Mouse (Mus musculus): ENCODE data around the gene Txndc2.

Gene Txndc2
- long read RNA-seq, experiment 1, partial matches to known transcripts, result 0 of 5 reads
- long read RNA-seq, experiment 1, other reads (novel, unspliced or antisense), result 4 of 5 reads
- long read RNA-seq, experiment 2, partial matches to known transcripts, result 0 of 2 reads
- long read RNA-seq, experiment 2, other reads (novel, unspliced or antisense), result 2 of 2 reads

DNA sequence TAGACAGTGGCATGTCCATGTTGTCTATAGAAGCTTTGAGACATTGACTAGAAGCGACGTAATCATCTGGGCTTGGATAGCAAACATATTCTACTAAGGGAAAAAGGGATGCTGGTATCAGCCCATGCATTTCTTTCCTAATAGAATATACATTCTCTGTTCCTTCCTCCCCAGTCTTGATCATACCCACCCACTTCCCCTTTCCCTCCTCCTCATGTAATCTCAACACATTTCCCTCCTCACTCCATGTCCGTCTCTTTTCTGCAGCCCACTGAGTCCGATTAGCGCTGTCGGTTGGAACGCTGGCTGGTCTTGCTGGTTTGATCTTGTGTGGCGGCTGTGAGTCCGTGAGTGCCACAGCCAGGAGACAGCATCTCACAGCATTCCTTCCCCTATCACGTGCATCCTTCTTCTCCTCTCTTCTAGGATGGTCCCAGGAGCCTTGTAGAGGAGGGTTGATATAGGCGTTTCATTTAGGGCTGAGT is at the start of gene Txndc2:
Gene Txndc2 (minus strand): TSS at position 435 of the 485 bp plus-strand sequence.
- intact Hi-C loops (cut with DNase I), result no loop called here

DNA sequence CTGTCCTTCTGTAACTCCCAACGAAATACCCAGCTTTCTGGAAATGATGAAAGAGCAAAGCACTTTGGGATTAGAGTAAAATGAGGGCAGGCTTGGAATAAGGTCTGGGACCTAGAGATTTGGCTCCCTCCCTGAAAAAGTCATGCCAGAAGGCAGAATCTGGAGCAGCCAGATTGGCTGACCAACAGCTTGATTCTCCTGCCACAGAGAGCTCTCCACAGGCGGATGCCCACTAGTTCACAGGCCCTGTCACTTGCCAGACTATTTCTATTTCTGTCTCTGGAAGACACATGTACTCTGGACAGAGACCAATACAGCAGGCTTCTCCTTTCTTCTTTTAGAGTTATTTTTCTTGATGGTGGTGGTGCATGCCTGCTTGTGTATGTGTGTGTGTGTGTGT is 41.8 kb upstream of the Txndc2 start:
- intact Hi-C loops (cut with DNase I), result no loop called here

DNA sequence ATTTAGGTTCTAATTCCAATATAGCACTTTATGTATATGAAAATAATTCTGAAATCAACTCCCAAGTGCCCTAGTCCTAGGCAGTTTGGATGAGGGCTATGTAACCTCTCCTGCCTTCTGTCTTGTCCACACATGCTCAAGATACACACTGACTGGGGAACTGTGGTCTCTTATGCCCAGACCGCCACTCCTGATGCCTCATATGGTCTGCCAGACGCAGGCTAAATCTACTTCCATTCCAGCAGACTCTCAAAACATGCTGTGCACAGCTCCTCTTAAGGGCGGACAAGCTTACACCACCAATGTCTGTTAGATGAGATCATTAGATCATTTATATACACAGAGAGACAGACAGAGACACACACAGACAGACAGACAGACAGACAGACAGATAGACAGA is 41.3 kb upstream of the Txndc2 start:
- intact Hi-C loops (cut with DNase I), result no loop called here

DNA sequence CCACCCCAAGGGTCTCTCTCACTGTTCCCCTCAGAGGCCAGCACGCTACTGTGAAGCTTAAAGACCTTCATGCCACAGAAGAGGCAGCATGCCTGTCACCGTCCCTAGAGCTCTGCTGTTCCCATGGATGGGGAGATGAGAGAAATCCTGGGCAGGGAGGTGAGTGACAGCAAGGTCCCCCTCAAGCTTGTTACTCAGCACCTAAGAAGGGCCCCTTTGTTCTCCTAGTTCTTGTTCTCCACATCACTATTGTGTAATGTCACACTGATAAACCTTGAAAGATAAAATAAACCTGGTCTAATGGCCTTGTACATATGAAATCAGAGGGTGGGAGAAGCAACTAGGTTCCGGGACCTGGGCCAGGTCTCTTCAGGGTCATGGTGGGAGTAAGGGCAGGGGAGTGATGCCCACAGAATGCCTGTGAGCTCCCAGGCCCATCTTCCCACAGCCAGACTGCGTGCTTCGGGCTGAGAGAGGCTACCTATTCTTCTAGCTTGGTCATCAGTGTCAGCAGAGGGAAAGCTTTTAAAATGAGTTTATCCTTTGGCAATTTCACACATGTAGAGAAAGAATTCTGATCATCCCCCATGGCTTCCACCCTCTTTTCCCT is 40.2 kb upstream of the Txndc2 start:
- intact Hi-C loops (cut with DNase I), result no loop called here

DNA sequence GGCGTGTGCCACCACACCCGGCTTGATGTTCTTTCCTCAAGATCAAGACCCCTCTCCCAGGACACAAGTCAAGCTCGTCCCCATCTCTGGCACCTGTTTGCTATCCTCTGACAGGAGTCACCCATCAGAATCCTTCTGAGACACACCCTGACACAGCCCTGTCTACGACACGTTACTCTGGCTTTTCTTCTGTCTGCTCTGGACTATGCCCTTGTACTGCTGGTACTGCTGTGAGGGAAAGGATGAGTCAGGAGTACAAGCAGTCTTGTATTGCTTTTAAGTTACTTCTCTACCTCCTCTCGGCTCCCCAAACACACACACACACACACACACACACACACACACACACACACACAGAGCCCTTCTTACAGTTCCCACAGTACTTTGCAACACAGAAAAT is 39.5 kb upstream of the Txndc2 start:
- intact Hi-C loops (cut with DNase I), result no loop called here

DNA sequence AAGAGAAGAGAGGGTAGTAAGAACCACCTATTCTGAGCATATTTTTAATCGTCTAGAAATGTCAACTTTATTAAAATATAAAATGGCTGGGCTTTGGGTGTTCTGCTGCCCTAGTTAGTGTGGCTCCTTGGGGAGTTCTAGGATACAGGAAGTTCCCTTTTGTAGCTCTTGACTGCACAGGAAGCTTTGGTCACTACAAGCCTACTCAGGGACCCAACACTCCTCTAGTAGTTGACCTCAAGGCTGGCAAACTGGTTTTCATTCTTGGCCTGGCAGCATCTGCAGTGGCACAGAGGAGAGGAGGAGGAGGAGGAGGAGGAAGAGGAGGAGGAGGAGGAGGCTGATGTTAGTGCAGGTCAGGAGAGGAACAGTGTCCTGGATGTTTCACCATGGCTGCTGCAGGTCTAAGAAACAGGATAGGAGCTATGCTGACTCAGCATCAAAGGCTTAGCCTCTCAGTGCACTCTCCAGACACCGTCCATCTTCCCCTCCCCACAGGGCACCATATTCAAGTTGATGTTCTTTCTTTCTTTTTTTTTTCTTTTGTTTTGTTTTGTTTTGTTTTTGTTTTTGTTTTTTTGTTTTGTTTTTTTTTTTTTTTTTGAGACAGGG is 38.9 kb upstream of the Txndc2 start:
- intact Hi-C loops (cut with DNase I), result no loop called here

DNA sequence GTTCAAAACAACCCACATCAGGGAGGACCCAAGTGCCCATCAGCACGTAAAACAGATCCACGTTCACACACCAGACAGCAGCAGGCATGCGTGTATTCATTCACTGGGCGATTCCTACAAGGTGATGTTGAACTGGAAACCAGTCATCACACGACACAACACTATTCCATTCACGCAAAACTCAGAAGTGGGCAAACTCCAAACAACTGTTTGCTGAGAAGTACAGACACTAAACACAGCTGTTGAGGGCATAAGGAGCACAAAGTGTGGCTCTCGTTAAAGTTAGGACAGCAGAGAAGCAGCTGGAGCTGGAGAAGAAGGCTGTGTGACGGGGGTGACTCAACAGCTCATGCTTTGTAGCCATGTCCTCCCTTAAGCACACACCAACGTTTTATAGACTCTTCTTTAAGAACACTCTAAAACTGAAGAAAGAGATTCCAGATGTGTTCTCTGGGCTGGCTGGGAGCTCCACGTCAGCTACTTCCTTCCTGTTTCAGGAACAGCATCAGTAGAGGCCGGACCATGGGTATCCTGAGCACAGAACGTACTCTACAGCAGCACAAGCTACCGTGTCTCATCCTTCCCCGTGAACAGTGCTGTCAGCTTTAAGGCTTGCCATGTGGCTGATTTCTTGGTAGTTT is 38.0 kb upstream of the Txndc2 start:
- intact Hi-C loops (cut with DNase I), result loop anchor here (5.0 kb wide), 1 partner anchor 68 kb away; the partner anchor contains the start of gene Vapa

DNA sequence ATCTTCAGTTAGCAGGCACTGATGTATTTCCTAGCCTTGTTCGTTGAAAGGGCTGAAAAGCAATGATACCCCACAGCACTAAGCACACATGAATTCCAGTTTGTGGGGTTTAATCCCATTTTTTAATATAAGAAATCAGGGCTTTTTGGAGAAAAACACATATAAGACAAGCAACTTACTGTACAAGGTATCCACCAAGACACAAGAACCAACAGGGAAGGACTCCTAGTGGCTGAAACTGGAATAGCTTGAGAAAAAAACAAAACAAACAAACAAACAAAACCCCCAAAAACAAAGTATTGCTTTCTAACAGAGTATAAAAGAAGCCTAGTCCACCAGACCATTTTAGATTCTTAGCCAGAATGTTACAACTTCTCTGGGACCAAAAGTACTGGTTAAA is 35.8 kb upstream of the Txndc2 start:
- intact Hi-C loops (cut with DNase I), result loop anchor here (5.0 kb wide), 1 partner anchor 65 kb away; the partner anchor contains the start of gene Vapa

DNA sequence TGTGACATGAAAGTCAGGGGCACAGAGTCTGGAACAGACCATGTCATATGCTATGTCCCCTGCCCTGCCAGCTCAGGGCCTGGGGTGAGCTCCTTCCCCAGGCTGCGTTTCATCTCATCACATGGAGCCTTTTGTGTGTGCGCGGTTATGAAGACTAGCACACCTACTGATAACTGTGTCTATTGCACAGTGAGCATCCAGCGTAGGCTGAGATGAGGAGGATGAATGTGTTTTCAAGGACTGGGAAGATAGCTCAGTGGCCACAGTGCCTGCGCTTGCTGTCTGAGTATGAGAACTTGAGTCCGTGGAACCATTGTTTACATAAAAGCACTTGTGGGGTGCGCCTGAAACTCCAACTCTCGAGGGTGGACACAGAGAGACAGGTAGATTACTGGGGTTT is 34.6 kb upstream of the Txndc2 start:
- intact Hi-C loops (cut with DNase I), result loop anchor here (5.0 kb wide), 1 partner anchor 64 kb away; the partner anchor contains the start of gene Vapa

DNA sequence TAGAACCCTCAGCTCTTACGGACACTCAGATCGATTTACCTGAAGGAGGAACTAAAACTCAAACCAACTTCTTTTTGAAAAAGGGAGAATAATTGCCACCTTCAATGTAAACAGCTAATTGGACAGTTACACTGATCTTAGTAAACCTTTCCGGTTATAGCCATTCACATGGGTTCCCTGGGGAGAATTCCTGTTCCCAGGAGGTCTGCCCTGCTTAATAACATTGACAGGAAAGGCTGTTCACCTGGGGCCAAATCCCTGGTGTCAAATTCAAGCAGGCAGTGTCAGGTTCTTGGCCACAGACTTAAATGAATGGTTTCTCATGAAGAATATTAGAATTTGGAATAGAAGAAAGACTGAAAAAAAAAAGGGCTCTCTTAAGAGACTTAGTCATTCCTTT is 34.0 kb upstream of the Txndc2 start:
- intact Hi-C loops (cut with DNase I), result loop anchor here (5.0 kb wide), 1 partner anchor 64 kb away; the partner anchor contains the start of gene Vapa

DNA sequence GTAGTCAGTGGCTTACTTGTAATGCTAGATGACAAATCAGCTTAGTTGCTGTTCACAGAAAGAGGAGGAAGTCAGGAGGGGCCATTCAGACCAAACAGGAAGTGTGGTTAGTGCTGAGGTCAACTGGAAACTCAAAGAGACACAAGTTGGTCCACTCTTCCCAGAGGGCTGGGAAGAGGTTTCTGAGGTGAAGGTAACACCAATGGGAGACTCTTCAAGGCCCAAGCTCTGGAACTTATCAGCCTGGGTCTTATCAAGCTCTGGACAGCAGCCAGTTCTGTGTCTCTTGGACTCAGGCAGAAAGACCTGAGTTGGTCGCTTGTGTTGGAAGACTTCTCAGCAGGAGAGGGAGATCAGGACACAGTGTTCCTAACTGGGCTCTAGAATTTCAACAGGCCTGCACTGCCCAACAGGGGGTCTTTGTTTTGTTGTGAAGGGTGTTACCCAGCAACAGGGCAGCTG is 32.8 kb upstream of the Txndc2 start:
- intact Hi-C loops (cut with DNase I), result loop anchor here (5.0 kb wide), 1 partner anchor 62 kb away; the partner anchor contains the start of gene Vapa

DNA sequence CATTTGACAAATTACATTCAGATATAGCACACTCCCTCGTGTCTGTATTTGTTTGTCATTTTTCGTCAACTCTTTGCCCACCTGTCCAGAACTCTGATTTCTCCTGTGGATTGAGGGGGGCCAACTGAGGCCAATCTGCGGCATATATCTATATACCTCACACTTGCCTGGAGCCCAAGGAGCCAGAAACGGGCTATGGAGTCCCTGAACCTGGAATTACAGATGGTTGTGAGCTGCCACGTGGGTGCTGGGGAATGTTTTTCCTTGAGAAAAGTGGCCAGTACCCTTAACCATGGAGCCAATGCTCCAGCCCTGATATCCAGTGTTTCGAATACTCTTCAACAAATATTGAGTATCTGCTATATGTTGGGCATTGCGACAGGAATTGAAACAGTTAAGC is 31.0 kb upstream of the Txndc2 start:
- intact Hi-C loops (cut with DNase I), result no loop called here

DNA sequence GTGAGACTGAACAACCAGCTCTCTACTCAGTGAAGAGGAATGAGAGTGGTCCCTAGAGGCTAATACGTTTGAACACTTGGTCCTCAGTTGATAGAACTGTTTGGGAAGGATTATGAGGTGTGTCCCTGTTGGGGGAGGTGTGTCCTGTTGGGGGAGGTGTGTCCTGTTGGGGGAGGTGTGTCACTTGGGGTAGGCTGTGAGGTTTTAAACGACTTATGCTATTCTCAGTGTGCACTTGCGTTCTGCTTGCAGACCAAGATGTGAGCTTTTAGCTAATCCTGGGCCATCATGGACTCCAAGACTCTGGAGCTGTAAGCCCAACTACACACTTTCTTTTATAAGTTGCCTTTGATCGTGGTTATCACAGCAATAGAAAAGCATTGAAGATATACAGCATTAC is 27.1 kb upstream of the Txndc2 start:
- intact Hi-C loops (cut with DNase I), result no loop called here

DNA sequence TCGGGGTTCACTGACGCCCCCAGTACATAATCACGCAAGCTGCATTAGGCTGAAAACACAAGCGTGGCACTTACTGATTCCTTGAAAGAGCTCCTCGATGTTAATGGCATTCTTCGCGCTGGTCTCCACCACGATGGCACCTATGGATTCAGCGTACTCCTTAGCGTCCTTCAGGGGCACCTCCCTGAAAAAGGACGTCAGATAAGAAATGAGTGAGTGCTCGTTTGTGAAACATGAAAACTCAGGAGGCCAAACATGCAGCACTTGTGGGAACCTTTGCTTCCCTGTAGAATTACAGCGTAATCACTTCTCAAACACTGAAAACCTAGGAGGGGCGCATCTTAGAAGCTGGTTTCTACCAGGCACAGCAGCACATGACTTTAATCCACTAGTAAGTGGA is 25.8 kb upstream of the Txndc2 start:
- intact Hi-C loops (cut with DNase I), result no loop called here

DNA sequence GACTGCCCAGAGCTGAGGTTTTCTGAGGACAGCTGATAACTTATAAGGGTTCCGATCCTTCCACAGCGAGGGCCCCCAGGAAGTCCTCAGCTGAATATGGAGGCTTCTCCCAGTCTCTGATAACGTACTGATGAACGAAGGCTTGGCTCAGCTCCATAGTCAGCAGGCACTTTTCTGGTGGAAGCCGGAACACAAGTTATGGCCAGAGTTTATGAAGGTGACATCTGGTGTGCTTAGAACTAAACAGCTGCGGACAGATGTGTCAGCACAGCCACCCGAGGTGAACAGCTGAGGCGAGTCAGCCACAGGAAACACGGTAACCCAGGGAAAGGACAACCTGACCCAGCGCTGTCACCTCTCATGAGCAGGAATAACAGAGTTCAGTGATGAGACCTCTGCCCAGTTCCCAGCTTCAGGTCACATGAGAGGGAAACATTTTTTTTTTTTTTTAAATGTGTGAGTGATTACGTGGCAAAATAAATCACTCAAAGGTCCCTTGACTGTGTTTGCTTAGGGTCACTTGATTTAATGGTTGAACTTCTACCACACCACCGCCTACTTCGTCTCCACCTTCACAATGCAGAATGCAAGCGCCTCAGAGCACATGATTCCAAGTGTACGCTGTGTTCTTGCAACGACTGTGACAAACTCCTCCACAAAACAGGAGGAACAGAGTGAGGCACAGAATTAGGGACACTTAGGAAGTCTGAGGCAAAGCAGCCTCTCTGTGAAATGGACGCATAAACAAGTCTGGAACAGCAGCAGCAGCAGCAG is 24.6 kb upstream of the Txndc2 start:
- intact Hi-C loops (cut with DNase I), result no loop called here

DNA sequence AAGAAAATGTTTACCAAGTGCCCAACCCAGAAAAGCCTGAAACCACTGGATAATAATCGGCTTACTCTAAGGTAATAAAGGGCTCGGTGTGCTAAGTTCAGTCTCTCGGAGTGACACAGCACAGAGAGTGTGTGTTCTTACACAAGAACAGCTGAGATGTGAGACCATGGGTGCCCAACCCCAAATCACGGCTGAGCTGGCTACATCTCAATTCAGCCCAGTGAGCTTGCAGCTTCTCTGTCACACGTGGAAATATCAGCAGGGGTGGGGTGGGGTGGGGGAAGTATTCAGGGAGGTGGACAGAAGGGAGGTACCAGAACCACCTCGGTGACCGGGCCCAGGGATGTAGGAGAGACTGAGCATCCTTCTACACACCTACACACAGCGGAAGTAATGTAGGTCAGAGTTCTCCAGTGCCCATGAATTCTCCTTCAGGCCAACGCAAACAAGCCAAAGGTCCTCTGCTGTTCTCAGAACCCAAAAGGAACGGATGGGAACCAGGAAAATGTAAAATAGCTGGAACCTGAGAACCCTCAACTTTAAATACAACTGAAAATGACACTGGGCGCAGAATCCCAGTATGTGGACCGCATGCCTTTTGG is 23.9 kb upstream of the Txndc2 start:
- intact Hi-C loops (cut with DNase I), result no loop called here

DNA sequence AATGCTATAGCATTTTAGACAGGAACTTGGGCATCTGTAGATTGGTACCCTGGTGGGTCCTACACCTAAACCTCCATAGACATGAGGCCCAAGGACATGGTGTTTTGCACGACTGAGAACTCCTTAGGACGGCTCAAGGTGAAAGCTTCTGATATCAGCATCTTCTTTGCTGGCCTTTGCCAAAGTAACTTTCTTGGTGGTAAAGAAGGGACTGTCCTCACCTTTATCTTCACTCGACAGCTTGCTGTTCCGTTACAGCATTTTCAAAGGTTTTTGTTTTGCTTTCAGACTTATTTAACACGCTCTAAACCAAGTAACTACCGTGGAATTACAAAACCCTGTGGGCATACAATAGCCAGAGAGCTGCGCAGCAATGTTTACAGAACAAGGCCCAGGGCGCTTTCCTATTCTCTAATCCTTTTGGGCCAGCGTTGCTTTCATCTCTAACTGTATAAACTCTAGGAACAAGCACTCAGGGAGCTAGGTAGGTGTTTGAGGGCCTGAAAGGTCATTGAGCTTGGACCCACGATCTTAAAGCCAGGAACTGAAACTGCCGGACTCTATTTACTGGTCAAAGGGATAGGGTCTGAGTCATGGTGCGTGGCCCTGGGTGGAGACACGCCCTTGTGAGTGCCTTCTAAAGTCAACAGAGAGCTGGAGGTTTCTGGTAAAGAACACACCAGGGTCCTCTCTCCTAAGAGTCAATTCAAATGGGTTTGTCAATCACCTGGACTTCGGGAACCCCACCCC is 21.5 kb upstream of the Txndc2 start:
- intact Hi-C loops (cut with DNase I), result no loop called here

DNA sequence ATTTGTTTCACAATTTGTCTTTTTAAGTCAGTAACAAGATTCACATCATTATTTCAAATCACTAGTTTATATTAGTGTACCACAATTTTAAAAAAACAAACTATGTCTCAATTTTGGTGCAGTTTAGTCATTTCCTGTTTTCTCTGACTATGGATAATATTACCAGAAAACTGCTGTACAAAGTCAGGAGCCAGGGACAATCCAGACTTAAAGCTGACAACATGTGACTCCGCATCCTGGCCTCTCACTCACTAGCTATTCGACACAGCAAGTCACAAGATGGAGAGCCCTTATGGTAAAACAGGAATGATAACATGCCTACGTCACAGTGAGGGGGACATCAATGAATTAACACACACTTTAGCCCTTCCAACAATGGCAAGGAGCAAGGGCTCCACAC is 20.7 kb upstream of the Txndc2 start:
- intact Hi-C loops (cut with DNase I), result no loop called here

DNA sequence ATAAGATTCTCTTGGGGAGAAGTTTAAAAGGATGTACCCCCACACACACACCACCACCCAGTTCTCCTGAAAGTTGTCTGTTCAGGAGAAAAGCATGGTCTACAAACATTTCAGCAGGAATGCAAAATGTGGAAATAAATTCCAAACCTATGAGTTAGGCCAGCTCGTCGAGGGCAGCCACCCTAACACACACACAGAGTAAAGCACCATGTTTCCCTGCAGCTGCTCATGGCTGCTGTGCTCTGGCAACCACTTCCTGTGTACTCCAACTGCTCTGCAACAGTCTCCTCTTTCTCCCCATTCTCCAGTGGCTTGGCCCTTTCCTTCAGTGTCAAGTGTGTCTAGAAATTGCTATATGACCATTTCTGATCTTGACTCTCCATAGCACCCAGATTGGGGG is 16.4 kb upstream of the Txndc2 start:
- intact Hi-C loops (cut with DNase I), result no loop called here

DNA sequence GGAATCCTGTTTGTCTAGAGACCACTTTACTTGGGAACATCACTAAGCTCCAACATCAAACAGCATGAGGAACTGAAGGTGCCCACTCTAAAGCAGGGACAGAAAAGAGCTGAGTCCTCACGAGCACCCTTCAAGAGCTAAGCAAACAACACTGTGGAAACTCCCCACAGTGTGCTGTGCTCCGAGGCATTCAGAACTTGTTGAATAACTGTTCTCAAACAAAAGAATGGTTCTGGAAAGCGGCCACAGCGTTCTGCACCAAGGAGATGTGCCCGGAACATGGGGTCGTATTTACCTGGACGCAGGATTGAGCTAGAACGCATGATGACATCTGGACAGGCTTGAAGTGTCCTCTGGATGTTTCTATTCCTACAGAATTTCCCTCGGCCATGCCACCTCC is 16.0 kb upstream of the Txndc2 start:
- intact Hi-C loops (cut with DNase I), result no loop called here
